Mouse (Mus musculus) ES-Bruce4 (cell line): Measurements from ENCODE around the gene Pgrmc2.

Experiments
- CTCF ChIP-seq: IDR thresholded peaks from one replicate; pipeline ENCODE4 v1.8.1; 2011; ENCODE audit warnings: low read depth, low read length
- EP300 ChIP-seq: IDR thresholded peaks from 2 replicates; pipeline ENCODE4 v1.6.1; 2011; ENCODE audit warnings: low read depth, low read length; ENCODE audit not compliant: insufficient read depth
- POLR2A ChIP-seq: IDR thresholded peaks from one replicate; pipeline ENCODE4 v1.8.1; 2011; ENCODE audit warnings: low read length; ENCODE audit not compliant: insufficient read depth

- TF ChIP-seq CTCF (no peak), POLR2A (no peak), EP300 (no peak)
These were observed 10.4 kb upstream of the Pgrmc2 start for GRCm38 (mm10) chr3:41093210-41093609.
